Mouse (Mus musculus) layer of hippocampus, adult 11-12 months (tissue): ENCODE data around the gene Creb3l4.

Experiments
- DNase-seq: peaks from one replicate; pipeline ENCODE4 v3.0.0; 2022; ENCODE audit warnings: low spot score

Creb3l4 gene

GRCm38 (mm10) chr3:90231507-90232333, 11.6 kb downstream of the Creb3l4 start, which contains the start of gene Jtb:
TSS of gene Jtb (plus strand) at chr3:90231597.
- DNase-seq: peak; percentile 96

- no peak for DNase-seq
These were observed 12.2 kb downstream of the Creb3l4 start for GRCm38 (mm10) chr3:90231075-90231474.

GRCm38 (mm10) chr3:90224331-90224730, 19.0 kb downstream of the Creb3l4 start:
- DNase-seq: no peak

GRCm38 (mm10) chr3:90222941-90223340, 20.4 kb downstream of the Creb3l4 start:
- DNase-seq: no peak

GRCm38 (mm10) chr3:90222455-90222854, 20.9 kb downstream of the Creb3l4 start:
- no peak for DNase-seq

- no peak for DNase-seq
These were observed 22.2 kb downstream of the Creb3l4 start for GRCm38 (mm10) chr3:90221123-90221522.

- peak; percentile 53 for DNase-seq
These were observed 22.8 kb downstream of the Creb3l4 start for GRCm38 (mm10) chr3:90220531-90220951.

- peak; percentile 67 for DNase-seq
These were observed 23.2 kb downstream of the Creb3l4 start for GRCm38 (mm10) chr3:90220088-90220487.

GRCm38 (mm10) chr3:90215825-90216380, 27.4 kb downstream of the Creb3l4 start:
- no peak for DNase-seq

GRCm38 (mm10) chr3:90213956-90214684, 29.2 kb downstream of the Creb3l4 start:
- peak; percentile 24 for DNase-seq

GRCm38 (mm10) chr3:90213377-90213866, 29.9 kb downstream of the Creb3l4 start, which contains the start of the genes Rps27 and Rab13:
TSS of gene Rps27 (minus strand) at chr3:90213651.
TSS of gene Rab13 (plus strand) at chr3:90213695.
- peak; percentile 94 for DNase-seq

- DNase-seq: no peak
These were observed 30.6 kb downstream of the Creb3l4 start for GRCm38 (mm10) chr3:90212723-90213122.

GRCm38 (mm10) chr3:90211475-90212398, 31.6 kb downstream of the Creb3l4 start:
- no peak for DNase-seq

GRCm38 (mm10) chr3:90209908-90210566, 33.3 kb downstream of the Creb3l4 start:
- no peak for DNase-seq

- DNase-seq: no peak
These were observed 34.6 kb downstream of the Creb3l4 start for GRCm38 (mm10) chr3:90208662-90209061.

- no peak for DNase-seq
These were observed 38.7 kb downstream of the Creb3l4 start for GRCm38 (mm10) chr3:90204582-90204981.

GRCm38 (mm10) chr3:90203619-90204018, 39.7 kb downstream of the Creb3l4 start:
- DNase-seq: no peak

GRCm38 (mm10) chr3:90202884-90203283, 40.4 kb downstream of the Creb3l4 start:
- DNase-seq: no peak

- no peak for DNase-seq
These were observed 45.8 kb downstream of the Creb3l4 start for GRCm38 (mm10) chr3:90197548-90197947.

- no peak for DNase-seq
These were observed 47.7 kb downstream of the Creb3l4 start for GRCm38 (mm10) chr3:90195644-90196043.

- DNase-seq: no peak
These were observed 48.6 kb downstream of the Creb3l4 start for GRCm38 (mm10) chr3:90194759-90195158.
